Mouse (Mus musculus): ENCODE results near the gene Gm5431.
"Not testable (repeated sequence)": the region's sequence is repeated elsewhere in the genome, so short reads cannot be mapped to it uniquely, and the experiment has no call there.

DNA sequence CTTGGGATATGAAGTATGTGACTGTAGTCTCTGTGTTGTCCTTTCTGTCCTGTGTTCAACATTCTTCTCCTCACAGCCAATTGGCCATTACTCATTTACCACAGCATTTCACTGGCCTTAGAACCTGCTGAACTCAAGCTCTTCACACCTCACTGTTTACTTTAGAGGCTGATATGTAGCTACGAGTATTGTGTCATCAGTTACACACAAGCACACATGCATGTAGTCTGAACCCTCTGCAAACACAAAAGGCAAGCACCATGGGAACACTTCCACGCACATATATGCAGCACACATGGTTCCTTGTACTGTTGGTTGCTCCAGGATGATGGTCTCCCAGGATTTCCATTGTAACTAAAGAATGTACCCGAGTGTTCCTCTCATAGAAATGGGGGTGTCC lies 33.3 kb upstream of the Gm5431 start:
- TF ChIP-seq POLR2A (IDR thresholded peaks at IDR 0.05; ENCODE audit: insufficient read depth, low read length); CTCF (IDR thresholded peaks at IDR 0.05; ENCODE audit: low read depth, low read length): not testable (repeated sequence)

Data from ES-Bruce4 (cell line).